Mouse (Mus musculus): ENCODE measurements around the gene Lsm11. TPM values are rescaled to one million over a fixed set of nuclear protein-coding genes. Genes with fewer than 3 reads are reported as not detected.
"Not testable (repeated sequence)": the region's sequence is repeated elsewhere in the genome, so short reads cannot be mapped to it uniquely, and the experiment has no call there.

The Lsm11 gene
- polyA plus RNA-seq, 1 experiment from 2014 or later: 26.3 TPM

DNA sequence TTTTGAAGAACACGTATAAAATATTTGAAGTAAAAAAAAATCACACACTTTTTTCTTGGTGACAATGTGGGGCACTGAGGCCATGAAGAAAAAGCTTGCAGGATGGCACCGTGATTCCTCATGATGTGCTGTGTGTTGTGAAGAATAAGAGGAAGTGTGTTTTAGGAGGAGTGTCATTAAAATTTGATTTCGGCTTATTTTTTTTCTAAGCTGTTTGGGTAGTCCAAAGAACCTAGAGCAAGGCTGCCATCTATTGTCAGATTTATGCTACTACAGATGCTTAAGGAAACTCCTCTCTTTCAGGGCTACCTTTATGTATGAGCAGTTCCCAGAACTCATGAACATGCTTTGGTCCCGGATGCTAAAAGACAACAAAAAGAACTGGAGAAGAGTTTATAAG lies 60.7 kb downstream of the Lsm11 start:
- H3K9ac ChIP-seq (ENCODE audit: low read depth, low read length): no peak overlapping the region
- H3K27me3 ChIP-seq (ENCODE audit: control insufficient read depth, insufficient read depth, low read depth, low read length): no peaks in the 10 kb centered on the region
- no peak overlapping the region for H3K4me2 ChIP-seq (ENCODE audit: low read length)
- WGBS: 49% methylated on average over 4 of the region's 4 CpGs
- peaks cover 2% of the 10 kb centered on the region; the same call in 1 of the 2 replicates for H3K36me3 ChIP-seq (ENCODE audit: control insufficient read depth, insufficient read depth, low read length)
- no peak overlapping the region for H3K27ac ChIP-seq (ENCODE audit: low read length)
- H3K9me3 ChIP-seq (replicated peaks; ENCODE audit: control insufficient read depth, low read length, poor library complexity, severe bottlenecking): no peaks in the 10 kb centered on the region
- H3K4me3 ChIP-seq (ENCODE audit: low read depth, low read length): no peak overlapping the region
- H3K4me1 ChIP-seq (ENCODE audit: control insufficient read depth, insufficient read depth, low read length): peaks cover 8% of the 10 kb centered on the region
- ATAC-seq: no peak

DNA sequence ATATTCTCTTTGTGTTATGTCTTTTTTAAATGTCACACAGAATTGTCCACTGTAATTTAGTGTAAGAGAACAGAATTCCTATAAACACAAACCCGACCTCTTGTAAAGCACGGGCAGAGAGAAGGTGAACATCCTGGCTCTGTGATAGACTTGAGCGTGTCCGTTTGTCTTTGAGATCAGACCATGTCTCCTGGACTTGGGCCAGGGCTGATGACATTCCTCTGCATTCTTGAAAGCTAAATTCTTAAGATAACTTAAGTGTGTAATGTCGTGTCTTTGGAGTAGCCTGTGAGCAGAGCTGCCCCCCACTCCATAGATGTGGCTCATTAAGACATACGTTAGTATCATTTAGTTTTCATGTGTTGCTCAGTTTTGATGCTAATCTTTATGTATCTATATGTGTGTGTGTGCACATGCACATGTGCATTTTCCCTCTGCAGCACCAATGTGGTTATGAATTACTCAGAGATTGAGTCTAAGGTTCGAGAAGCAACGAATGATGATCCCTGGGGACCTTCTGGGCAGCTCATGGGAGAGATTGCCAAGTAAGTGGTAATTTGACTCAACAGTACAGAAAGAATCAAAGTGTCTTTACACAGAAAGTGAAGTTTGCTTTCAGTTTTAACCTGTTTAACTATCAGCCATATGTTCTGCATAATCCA lies 61.3 kb downstream of the Lsm11 start:
- Histone ChIP-seq H3K27me3 (ENCODE audit: control insufficient read depth, insufficient read depth, low read depth, low read length) (no peaks in the 10 kb centered on the region), H3K36me3 (ENCODE audit: control insufficient read depth, insufficient read depth, low read length) (peaks cover 2% of the 10 kb centered on the region; the same call in 1 of the 2 replicates), H3K9ac (ENCODE audit: low read depth, low read length) (no peak overlapping the region), H3K27ac (ENCODE audit: low read length) (no peak overlapping the region), H3K9me3 (replicated peaks; ENCODE audit: control insufficient read depth, low read length, poor library complexity, severe bottlenecking) (no peaks in the 10 kb centered on the region), H3K4me1 (ENCODE audit: control insufficient read depth, insufficient read depth, low read length) (peaks cover 8% of the 10 kb centered on the region), H3K4me3 (ENCODE audit: low read depth, low read length) (no peak overlapping the region), H3K4me2 (ENCODE audit: low read length) (no peak overlapping the region)
- WGBS: 61% methylated on average over 8 of the region's 8 CpGs
- no peak for ATAC-seq

DNA sequence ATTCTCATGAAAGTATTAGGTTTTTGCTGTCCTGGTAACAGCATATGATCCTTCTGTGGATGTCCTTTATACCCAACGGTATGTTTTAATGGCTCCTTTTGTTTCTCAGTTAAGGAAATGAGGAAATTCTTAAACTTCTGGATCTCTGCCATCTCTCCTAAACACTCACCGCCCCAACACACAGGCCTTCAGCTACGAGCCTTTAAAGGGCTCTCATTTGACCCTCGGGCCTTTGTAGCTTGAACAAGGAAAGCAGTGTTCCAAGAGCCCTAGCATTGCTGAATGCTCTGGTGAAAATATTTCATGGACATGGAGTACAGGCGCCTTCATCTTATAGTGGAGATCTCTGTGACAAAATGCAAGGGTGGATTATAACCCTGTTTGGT lies 63.1 kb downstream of the Lsm11 start:
- H3K4me2 ChIP-seq (ENCODE audit: low read length): no peak overlapping the region
- H3K4me3 ChIP-seq (ENCODE audit: low read depth, low read length): no peak overlapping the region
- no peak overlapping the region for H3K27ac ChIP-seq (ENCODE audit: low read length)
- no peaks in the 10 kb centered on the region for H3K27me3 ChIP-seq (ENCODE audit: control insufficient read depth, insufficient read depth, low read depth, low read length)
- 0 out of 2 replicates have a peak, but pooled peaks have one; percentile 18 for ATAC-seq
- WGBS: 30% methylated on average over 5 of the region's 5 CpGs
- H3K36me3 ChIP-seq (ENCODE audit: control insufficient read depth, insufficient read depth, low read length): peaks cover 2% of the 10 kb centered on the region; the same call in 1 of the 2 replicates
- no peaks in the 10 kb centered on the region for H3K9me3 ChIP-seq (replicated peaks; ENCODE audit: control insufficient read depth, low read length, poor library complexity, severe bottlenecking)
- H3K9ac ChIP-seq (ENCODE audit: low read depth, low read length): no peak overlapping the region
- H3K4me1 ChIP-seq (ENCODE audit: control insufficient read depth, insufficient read depth, low read length): peaks cover 8% of the 10 kb centered on the region

DNA sequence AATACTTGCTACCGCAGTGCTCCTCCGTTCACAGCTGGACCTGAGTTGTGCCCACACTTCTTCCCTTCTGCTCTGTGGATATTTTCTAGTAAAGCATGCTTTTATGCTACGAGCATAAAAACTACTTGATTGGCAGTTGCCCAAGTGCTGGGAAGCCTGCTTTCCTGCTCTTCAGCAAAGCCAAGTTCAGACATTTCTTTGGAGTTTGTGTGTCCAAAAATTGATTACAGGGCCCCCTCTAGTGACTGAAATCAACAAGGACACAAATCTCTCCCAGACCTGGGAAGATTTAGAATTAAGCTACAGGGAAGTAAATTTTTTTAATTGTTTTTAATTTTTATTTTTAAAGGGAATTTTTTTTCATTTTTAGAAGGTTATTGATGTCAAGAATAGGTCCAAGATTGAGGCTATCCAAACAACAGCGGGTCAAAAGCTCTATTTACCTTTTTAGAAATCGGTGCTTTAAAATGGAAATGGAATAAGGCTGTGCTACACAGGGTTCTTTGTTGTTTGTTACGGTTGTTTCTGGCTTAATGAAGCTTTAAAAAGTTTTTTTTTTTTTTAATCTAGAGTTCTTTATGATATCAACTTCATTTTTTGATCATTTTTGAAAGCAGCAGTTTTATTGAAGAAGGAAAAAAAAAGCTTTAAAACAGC lies 63.6 kb downstream of the Lsm11 start:
- 0 out of 2 replicates have a peak overlapping the region, but pooled peaks have one; percentile 19 for H3K4me2 ChIP-seq (ENCODE audit: low read length)
- H3K36me3 ChIP-seq (ENCODE audit: control insufficient read depth, insufficient read depth, low read length): peaks cover 2% of the 10 kb centered on the region; the same call in 1 of the 2 replicates
- H3K9ac ChIP-seq (ENCODE audit: low read depth, low read length): no peak overlapping the region
- H3K4me1 ChIP-seq (ENCODE audit: control insufficient read depth, insufficient read depth, low read length): peaks cover 8% of the 10 kb centered on the region
- H3K27ac ChIP-seq (ENCODE audit: low read length): no peak overlapping the region
- peak; percentile 63; the same call in 1 of the 2 replicates for ATAC-seq
- 39% methylated on average over 6 of the region's 6 CpGs for WGBS
- no peaks in the 10 kb centered on the region for H3K9me3 ChIP-seq (replicated peaks; ENCODE audit: control insufficient read depth, low read length, poor library complexity, severe bottlenecking)
- H3K4me3 ChIP-seq (ENCODE audit: low read depth, low read length): no peak overlapping the region
- H3K27me3 ChIP-seq (ENCODE audit: control insufficient read depth, insufficient read depth, low read depth, low read length): no peaks in the 10 kb centered on the region

DNA sequence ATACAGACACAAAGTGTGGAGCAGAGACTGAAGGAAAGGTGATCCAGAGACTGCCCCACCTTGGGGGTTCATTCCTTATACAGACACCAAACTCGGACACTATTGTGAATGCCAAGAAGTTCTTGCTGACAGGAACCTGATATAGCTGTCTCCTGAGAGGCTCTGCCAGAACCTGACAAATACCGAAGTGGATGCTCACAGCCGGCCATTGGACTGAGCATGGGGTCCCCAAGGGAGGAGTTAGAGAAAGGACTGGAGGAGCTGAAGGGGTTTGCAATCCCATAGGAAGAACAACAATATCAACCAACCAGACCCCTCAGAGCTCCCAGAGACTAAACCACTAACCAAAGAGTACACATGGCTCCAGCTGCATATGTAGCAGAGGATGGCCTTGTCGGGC lies 65.4 kb downstream of the Lsm11 start:
- not testable (repeated sequence) for H3K9ac ChIP-seq (ENCODE audit: low read depth, low read length); H3K36me3 ChIP-seq (ENCODE audit: control insufficient read depth, insufficient read depth, low read length); H3K4me3 ChIP-seq (ENCODE audit: low read depth, low read length); H3K4me2 ChIP-seq (ENCODE audit: low read length); H3K4me1 ChIP-seq (ENCODE audit: control insufficient read depth, insufficient read depth, low read length); ATAC-seq; H3K27me3 ChIP-seq (ENCODE audit: control insufficient read depth, insufficient read depth, low read depth, low read length); H3K9me3 ChIP-seq (replicated peaks; ENCODE audit: control insufficient read depth, low read length, poor library complexity, severe bottlenecking); H3K27ac ChIP-seq (ENCODE audit: low read length)
- WGBS: 73% methylated on average over 4 of the region's 4 CpGs

Other genes with a start within 250 kb of the Lsm11 start
- gene Clint1, start 92.9 kb downstream of the Lsm11 start, polyA plus RNA-seq (2015; fragmentation: Nextera tagmentation; extraction: Ambion mirVana): 38.7 and 42.6 TPM in 2 replicates
- 9.3 and 10.0 TPM in 2 replicates for gene Thg1l, start 10.6 kb upstream of the Lsm11 start, polyA plus RNA-seq (2015; fragmentation: Nextera tagmentation; extraction: Ambion mirVana)
- 0.06 and 0.08 TPM in 2 replicates for gene Sox30, start 35.4 kb upstream of the Lsm11 start, polyA plus RNA-seq (2015; fragmentation: Nextera tagmentation; extraction: Ambion mirVana)
- gene Gm12166, start 107.4 kb upstream of the Lsm11 start, polyA plus RNA-seq (2015; fragmentation: Nextera tagmentation; extraction: Ambion mirVana): 4.7 and 7.1 TPM in 2 replicates
- 9.0 and 10.1 TPM in 2 replicates for gene Adam19, start 111.1 kb upstream of the Lsm11 start, polyA plus RNA-seq (2015; fragmentation: Nextera tagmentation; extraction: Ambion mirVana)
- gene Nipal4, start 221.6 kb upstream of the Lsm11 start, polyA plus RNA-seq (2015; fragmentation: Nextera tagmentation; extraction: Ambion mirVana): 0.15 and 0.52 TPM in 2 replicates

All from midbrain, embryonic 16.5 days (tissue).